Mouse (Mus musculus) bone marrow macrophage, adult 2 months (primary cell): Measurements from ENCODE around the gene Smarcc2.

Source experiments
- CTCF ChIP-seq: IDR thresholded peaks from 2 replicates; pipeline ENCODE4 v1.5.1; 2012; ENCODE audit warnings: low read depth, mild to moderate bottlenecking, low read length, moderate library complexity
- POLR2A ChIP-seq: IDR thresholded peaks from 2 replicates; pipeline ENCODE4 v1.6.1; 2012; ENCODE audit warnings: mild to moderate bottlenecking, low read depth, low read length, borderline replicate concordance

- TF ChIP-seq CTCF (no peak), POLR2A (no peak)
Observed at GRCm38 (mm10) chr10:128451014-128451413, 8.0 kb upstream of the Smarcc2 start.
